Mouse (Mus musculus): ENCODE results near the gene Evpl.

Evpl gene

GRCm38 (mm10) chr11:116212847-116213246, 25.0 kb downstream of the Evpl start:
- DNase-seq (ENCODE audit: low read depth), result no peak

GRCm38 (mm10) chr11:116210696-116211095, 27.2 kb downstream of the Evpl start:
- no peak for DNase-seq (ENCODE audit: low read depth)

- DNase-seq (ENCODE audit: low read depth), result no peak
These were observed 28.6 kb downstream of the Evpl start for GRCm38 (mm10) chr11:116209257-116209656.

GRCm38 (mm10) chr11:116208660-116209059, 29.2 kb downstream of the Evpl start:
- no peak for DNase-seq (ENCODE audit: low read depth)

GRCm38 (mm10) chr11:116206678-116207077, 31.2 kb downstream of the Evpl start:
- no peak for DNase-seq (ENCODE audit: low read depth)

- DNase-seq (ENCODE audit: low read depth), result no peak
These were observed 34.7 kb downstream of the Evpl start for GRCm38 (mm10) chr11:116203150-116203549.

- DNase-seq (ENCODE audit: low read depth), result no peak
These were observed 36.7 kb downstream of the Evpl start for GRCm38 (mm10) chr11:116201151-116201550.

- DNase-seq (ENCODE audit: low read depth), result peak; percentile 88
These were observed 39.0 kb downstream of the Evpl start, which contains the start of the genes Ten1 and Acox1 for GRCm38 (mm10) chr11:116198639-116199531. Gene Ten1, plus strand, starts transcription at chr11:116198855. Gene Acox1, minus strand, starts transcription at chr11:116199045.

GRCm38 (mm10) chr11:116198132-116198531, 39.7 kb downstream of the Evpl start:
- DNase-seq (ENCODE audit: low read depth), result no peak

GRCm38 (mm10) chr11:116197584-116197906, 40.3 kb downstream of the Evpl start:
- no peak for DNase-seq (ENCODE audit: low read depth)

- no peak for DNase-seq (ENCODE audit: low read depth)
These were observed 40.9 kb downstream of the Evpl start for GRCm38 (mm10) chr11:116196866-116197583.

GRCm38 (mm10) chr11:116196336-116196735, 41.5 kb downstream of the Evpl start:
- no peak for DNase-seq (ENCODE audit: low read depth)

- DNase-seq (ENCODE audit: low read depth), result no peak
These were observed 42.6 kb downstream of the Evpl start for GRCm38 (mm10) chr11:116195252-116195651.

- no peak for DNase-seq (ENCODE audit: low read depth)
These were observed 43.3 kb downstream of the Evpl start for GRCm38 (mm10) chr11:116194619-116195018.

- no peak for DNase-seq (ENCODE audit: low read depth)
These were observed 50.5 kb downstream of the Evpl start for GRCm38 (mm10) chr11:116187226-116187930.

- DNase-seq (ENCODE audit: low read depth), result no peak
These were observed 51.5 kb downstream of the Evpl start for GRCm38 (mm10) chr11:116186360-116186759.

GRCm38 (mm10) chr11:116185836-116186235, 52.0 kb downstream of the Evpl start:
- DNase-seq (ENCODE audit: low read depth), result no peak

- DNase-seq (ENCODE audit: low read depth), result no peak
These were observed 59.3 kb downstream of the Evpl start for GRCm38 (mm10) chr11:116178411-116179121.

- no peak for DNase-seq (ENCODE audit: low read depth)
These were observed 61.9 kb downstream of the Evpl start for GRCm38 (mm10) chr11:116176010-116176409.

- DNase-seq (ENCODE audit: low read depth), result no peak
These were observed 63.0 kb downstream of the Evpl start for GRCm38 (mm10) chr11:116174775-116175448.

- DNase-seq (ENCODE audit: low read depth), result no peak
These were observed 65.9 kb downstream of the Evpl start for GRCm38 (mm10) chr11:116171959-116172358.

Data from c-Kit-positive CD71-negative TER-119-negative erythroid progenitor cells, embryonic 14.5 days (primary cell).